Comparison of ENCODE assay signal across 25 mouse cellular contexts in genomic region chr17:56616725-56617124, GRCm38 (mm10). TPM values are rescaled to one million over a fixed set of nuclear protein-coding genes. Genes with fewer than 3 reads are reported as not detected.
DNase-seq lines count a peak whose midpoint lies in the region; ATAC-seq lines count a peak whose summit lies in the region.
"Had no signal": no experiment of that assay in that cellular context is flagged by ENCODE, and none has a peak within 500 bp of the region (broad histone marks: within the 10 kb centered on the region; RNA-seq: fewer than 3 reads in every experiment).

No protein-coding gene starts in this region.

- H3K4me1 ChIP-seq in hindbrain, embryonic 13.5 days (replicated peaks), result peaks cover 22% of the 10 kb centered on the region
- H3K4me1 ChIP-seq in hindbrain, embryonic 12.5 days, result peaks cover 22% of the 10 kb centered on the region
- peaks cover 32% of the 10 kb centered on the region for H3K4me1 ChIP-seq in liver, embryonic 12.5 days
- H3K4me1 ChIP-seq in embryonic facial prominence, embryonic 10.5 days, result peaks cover 29% of the 10 kb centered on the region

- no peaks in the 10 kb centered on the region for H3K9me3 ChIP-seq in hindbrain, embryonic 13.5 days
- no peaks in the 10 kb centered on the region for H3K9me3 ChIP-seq in hindbrain, embryonic 12.5 days (replicated peaks)
- H3K9me3 ChIP-seq in liver, embryonic 12.5 days (replicated peaks), result no peaks in the 10 kb centered on the region
- no peaks in the 10 kb centered on the region for H3K9me3 ChIP-seq in embryonic facial prominence, embryonic 10.5 days
- H3K9me3 ChIP-seq: embryonic facial prominence, embryonic 13.5 days; forebrain, embryonic 12.5 days; forebrain, embryonic 15.5 days; heart, embryonic 10.5 days; heart, embryonic 13.5 days; intestine, embryonic 15.5 days had no signal

- ATAC-seq in hindbrain, embryonic 13.5 days (ENCODE audit: low FRiP score), result no peak
- ATAC-seq in hindbrain, embryonic 12.5 days (ENCODE audit: low FRiP score), result no peak
- ATAC-seq in liver, embryonic 12.5 days, result no peak
- ATAC-seq in frontal cortex, adult (ENCODE audit: low TSS enrichment), result no peak
- ATAC-seq: CD4-positive, CD25-positive, alpha-beta regulatory T cell, adult 4 months; forebrain, embryonic 15.5 days; hindbrain, embryonic 16.5 days; intestine, embryonic 15.5 days had no signal

- no peak overlapping the region for H3K4me3 ChIP-seq in hindbrain, embryonic 13.5 days
- no peak overlapping the region for H3K4me3 ChIP-seq in hindbrain, embryonic 12.5 days
- no peak overlapping the region for H3K4me3 ChIP-seq in liver, embryonic 12.5 days
- 0 out of 2 replicates have a peak overlapping the region, but pooled peaks have one; percentile 23 for H3K4me3 ChIP-seq in embryonic facial prominence, embryonic 10.5 days
- H3K4me3 ChIP-seq: embryonic facial prominence, embryonic 13.5 days; erythroblast, embryonic 14.5 days; forebrain, embryonic 12.5 days; forebrain, embryonic 15.5 days; heart, adult 2 months; heart, embryonic 13.5 days; intestine, embryonic 15.5 days had no signal

- H3K27ac ChIP-seq in hindbrain, embryonic 13.5 days, result no peak overlapping the region
- no peak overlapping the region for H3K27ac ChIP-seq in hindbrain, embryonic 12.5 days
- no peak overlapping the region for H3K27ac ChIP-seq in liver, embryonic 12.5 days
- no peak overlapping the region for H3K27ac ChIP-seq in embryonic facial prominence, embryonic 10.5 days (replicated peaks)
- H3K27ac ChIP-seq: embryonic facial prominence, embryonic 13.5 days; forebrain, embryonic 12.5 days; forebrain, embryonic 15.5 days; heart, adult 2 months; heart, embryonic 10.5 days; heart, embryonic 13.5 days; intestine, embryonic 15.5 days had no signal

- H3K36me3 ChIP-seq in hindbrain, embryonic 13.5 days, result peaks cover 76% of the 10 kb centered on the region
- H3K36me3 ChIP-seq in hindbrain, embryonic 12.5 days, result peaks cover 72% of the 10 kb centered on the region
- peaks cover 80% of the 10 kb centered on the region for H3K36me3 ChIP-seq in liver, embryonic 12.5 days
- H3K36me3 ChIP-seq in embryonic facial prominence, embryonic 10.5 days (replicated peaks), result peaks cover 78% of the 10 kb centered on the region

- no peaks in the 10 kb centered on the region for H3K27me3 ChIP-seq in hindbrain, embryonic 13.5 days
- no peaks in the 10 kb centered on the region for H3K27me3 ChIP-seq in hindbrain, embryonic 12.5 days
- H3K27me3 ChIP-seq in liver, embryonic 12.5 days (replicated peaks), result no peaks in the 10 kb centered on the region
- no peaks in the 10 kb centered on the region for H3K27me3 ChIP-seq in embryonic facial prominence, embryonic 10.5 days (replicated peaks; ENCODE audit: low read depth, poor library complexity, severe bottlenecking)
- H3K27me3 ChIP-seq: embryonic facial prominence, embryonic 13.5 days; forebrain, embryonic 12.5 days; forebrain, embryonic 15.5 days; heart, embryonic 13.5 days; intestine, embryonic 15.5 days had no signal

- 0 out of 2 replicates have a peak overlapping the region, but pooled peaks have one; percentile 3 for H3K9ac ChIP-seq in hindbrain, embryonic 13.5 days
- no peak overlapping the region for H3K9ac ChIP-seq in hindbrain, embryonic 12.5 days
- 0 out of 2 replicates have a peak overlapping the region, but pooled peaks have one; percentile 3 for H3K9ac ChIP-seq in liver, embryonic 12.5 days
- H3K9ac ChIP-seq: embryonic facial prominence, embryonic 13.5 days; forebrain, embryonic 12.5 days; forebrain, embryonic 15.5 days; heart, embryonic 13.5 days; intestine, embryonic 15.5 days had no signal

- 79% methylated on average over 3 of the region's 3 CpGs for WGBS in hindbrain, embryonic 13.5 days
- WGBS in hindbrain, embryonic 12.5 days, result 80% methylated on average over 3 of the region's 3 CpGs
- WGBS in liver, embryonic 12.5 days (ENCODE audit: insufficient replicate concordance), result 86% methylated on average over 3 of the region's 3 CpGs
- 82% methylated on average over 3 of the region's 3 CpGs for WGBS in embryonic facial prominence, embryonic 10.5 days

- H3K4me2 ChIP-seq in hindbrain, embryonic 13.5 days, result no peak overlapping the region
- H3K4me2 ChIP-seq in hindbrain, embryonic 12.5 days (replicated peaks), result no peak overlapping the region
- no peak overlapping the region for H3K4me2 ChIP-seq in liver, embryonic 12.5 days
- H3K4me2 ChIP-seq: embryonic facial prominence, embryonic 13.5 days; forebrain, embryonic 12.5 days; forebrain, embryonic 15.5 days; heart, embryonic 13.5 days; intestine, embryonic 15.5 days had no signal

- DNase-seq in liver, result no peak
- DNase-seq in embryonic facial prominence, embryonic 10.5 days (ENCODE audit: low spot score), result no peak
- DNase-seq in right cerebral cortex, postnatal 36 days (ENCODE audit: low spot score in 2 of 2), result no peak
- DNase-seq: adrenal gland, postnatal 10 days; adrenal gland, postnatal 36 days; cerebellum, adult 8-10 months; cerebellum, postnatal 14 days; gastrocnemius, postnatal 10 days; gastrocnemius, postnatal 36 days; heart, adult 2 months; heart, postnatal 14 days; heart, postnatal 4 days had no signal

RNA-seq across cellular contexts. Expression of gene Rpl36, which starts 3.5 kb away (rescaled TPM):
- 1,179 and 1,235 TPM in 2 replicates for polyA plus RNA-seq in hindbrain, embryonic 13.5 days (2015; fragmentation: Nextera tagmentation; extraction: Ambion mirVana)
- polyA plus RNA-seq in hindbrain, embryonic 12.5 days (2016; fragmentation: Nextera tagmentation; extraction: Ambion mirVana), result 1,045 and 1,230 TPM in 2 replicates
- 1,562 and 1,574 TPM in 2 replicates for polyA plus RNA-seq in liver, embryonic 12.5 days (2016; fragmentation: Nextera tagmentation; extraction: Ambion mirVana)
- 1,580 and 1,631 TPM in 2 replicates for polyA plus RNA-seq in embryonic facial prominence, embryonic 10.5 days (2016; fragmentation: Nextera tagmentation; extraction: Ambion mirVana)

RNA-seq across cellular contexts. Expression of gene 2410015M20Rik, which starts 7.2 kb away (rescaled TPM):
- 204 and 212 TPM in 2 replicates for polyA plus RNA-seq in hindbrain, embryonic 13.5 days (2015; fragmentation: Nextera tagmentation; extraction: Ambion mirVana)
- 184 and 193 TPM in 2 replicates for polyA plus RNA-seq in hindbrain, embryonic 12.5 days (2016; fragmentation: Nextera tagmentation; extraction: Ambion mirVana)
- 176 and 179 TPM in 2 replicates for polyA plus RNA-seq in liver, embryonic 12.5 days (2016; fragmentation: Nextera tagmentation; extraction: Ambion mirVana)
- 190 and 205 TPM in 2 replicates for polyA plus RNA-seq in embryonic facial prominence, embryonic 10.5 days (2016; fragmentation: Nextera tagmentation; extraction: Ambion mirVana)

RNA-seq across cellular contexts. Expression of gene Lonp1, which starts 10.0 kb away (rescaled TPM):
- polyA plus RNA-seq in hindbrain, embryonic 13.5 days (2015; fragmentation: Nextera tagmentation; extraction: Ambion mirVana), result 40.6 and 40.8 TPM in 2 replicates
- 50.6 and 55.5 TPM in 2 replicates for polyA plus RNA-seq in hindbrain, embryonic 12.5 days (2016; fragmentation: Nextera tagmentation; extraction: Ambion mirVana)
- 61.7 and 65.4 TPM in 2 replicates for polyA plus RNA-seq in liver, embryonic 12.5 days (2016; fragmentation: Nextera tagmentation; extraction: Ambion mirVana)
- polyA plus RNA-seq in embryonic facial prominence, embryonic 10.5 days (2016; fragmentation: Nextera tagmentation; extraction: Ambion mirVana), result 56.5 and 59.0 TPM in 2 replicates

RNA-seq across cellular contexts. Expression of gene Catsperd, which starts 11.2 kb away (rescaled TPM):
- 2.1 and 2.4 TPM in 2 replicates for polyA plus RNA-seq in hindbrain, embryonic 13.5 days (2015; fragmentation: Nextera tagmentation; extraction: Ambion mirVana)
- polyA plus RNA-seq in hindbrain, embryonic 12.5 days (2016; fragmentation: Nextera tagmentation; extraction: Ambion mirVana), result 0.74 and 0.98 TPM in 2 replicates
- 0.50 and 0.57 TPM in 2 replicates for polyA plus RNA-seq in liver, embryonic 12.5 days (2016; fragmentation: Nextera tagmentation; extraction: Ambion mirVana)
- 0.73 and 0.77 TPM in 2 replicates for polyA plus RNA-seq in embryonic facial prominence, embryonic 10.5 days (2016; fragmentation: Nextera tagmentation; extraction: Ambion mirVana)
- polyA plus RNA-seq: erythroblast, embryonic 14.5 days had no signal

RNA-seq across cellular contexts. Expression of gene Safb, which starts 32.1 kb away (rescaled TPM):
- polyA plus RNA-seq in hindbrain, embryonic 13.5 days (2015; fragmentation: Nextera tagmentation; extraction: Ambion mirVana), result 105 and 113 TPM in 2 replicates
- polyA plus RNA-seq in hindbrain, embryonic 12.5 days (2016; fragmentation: Nextera tagmentation; extraction: Ambion mirVana), result 161 and 162 TPM in 2 replicates
- polyA plus RNA-seq in liver, embryonic 12.5 days (2016; fragmentation: Nextera tagmentation; extraction: Ambion mirVana), result 73.6 and 79.1 TPM in 2 replicates
- 158 and 162 TPM in 2 replicates for polyA plus RNA-seq in embryonic facial prominence, embryonic 10.5 days (2016; fragmentation: Nextera tagmentation; extraction: Ambion mirVana)
